Mouse (Mus musculus) adrenal gland, adult 8-10 months (tissue): ENCODE data around the gene Tpx2. TPM values are rescaled to one million over a fixed set of nuclear protein-coding genes. Genes with fewer than 3 reads are reported as not detected.

Experiments
- DNase-seq: peaks from one replicate; pipeline ENCODE4 v3.0.0; 2022
- total RNA-seq, 4 experiments: library from RNA; stranded (reverse); gene quantifications; 2 replicates each; pipeline ENCODE4 v1.2.4; 2022

The Tpx2 gene
- total RNA-seq, 4 experiments from 2014 or later, result 1.9 to 2.1 (median 1.9) TPM

DNA sequence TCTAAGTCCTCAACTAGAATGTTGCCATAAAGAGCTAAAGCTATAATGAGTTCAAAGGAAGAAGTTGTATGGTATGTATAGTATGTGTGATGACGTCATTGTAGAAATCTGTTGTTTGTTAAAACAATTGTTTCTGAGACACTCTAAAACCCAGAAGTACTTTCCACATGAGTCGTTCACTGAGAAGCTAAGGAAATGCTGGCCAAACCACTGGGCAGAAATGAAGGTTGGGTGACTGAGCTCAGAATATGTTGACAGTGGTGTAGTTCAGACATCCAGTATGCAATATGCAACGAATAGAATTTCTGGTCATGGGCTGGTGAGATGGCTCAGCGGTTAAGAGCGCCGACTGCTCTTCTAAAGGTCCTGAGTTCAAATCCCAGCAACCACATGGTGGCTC, 15.6 kb downstream of the Tpx2 start:
- no peak for DNase-seq

DNA sequence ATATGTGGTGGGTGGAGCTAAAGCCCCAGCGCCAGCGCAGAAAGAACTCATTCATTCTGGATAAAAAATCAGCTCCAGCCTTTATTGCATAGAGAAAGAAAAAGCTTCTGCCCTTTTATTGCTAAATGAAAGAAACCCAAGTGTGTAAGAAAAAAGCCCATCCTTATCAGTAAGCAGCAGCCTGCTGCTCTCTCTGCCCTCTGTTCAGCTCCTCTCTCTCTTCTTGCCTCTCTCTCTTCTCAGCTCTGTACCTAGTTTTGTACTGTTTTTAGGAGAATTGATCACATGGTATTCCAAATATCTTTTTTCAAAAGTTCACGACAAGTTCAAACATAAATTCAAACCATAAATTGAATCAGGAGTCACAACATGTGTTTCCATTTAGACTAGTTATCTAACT, 30.5 kb downstream of the Tpx2 start:
- no peak for DNase-seq

DNA sequence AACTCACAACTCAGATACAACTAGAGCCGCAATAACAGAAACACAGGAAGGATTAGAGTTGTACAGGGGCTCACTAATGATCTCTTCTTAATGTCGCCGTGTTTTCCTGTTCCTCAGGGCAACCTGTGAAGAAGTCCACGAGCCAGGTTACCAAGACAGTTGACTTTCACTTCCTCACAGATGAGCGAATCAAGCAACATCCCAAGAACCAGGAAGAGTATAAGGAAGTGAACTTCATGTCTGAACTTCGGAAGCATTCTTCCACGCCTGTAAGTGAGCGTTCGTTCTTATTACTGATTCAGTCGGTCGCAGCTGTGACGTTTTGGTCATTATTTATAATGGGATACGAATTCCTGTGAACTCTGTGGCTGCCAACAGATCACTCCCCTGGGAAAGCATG, 33.1 kb downstream of the Tpx2 start:
- DNase-seq, result no peak

DNA sequence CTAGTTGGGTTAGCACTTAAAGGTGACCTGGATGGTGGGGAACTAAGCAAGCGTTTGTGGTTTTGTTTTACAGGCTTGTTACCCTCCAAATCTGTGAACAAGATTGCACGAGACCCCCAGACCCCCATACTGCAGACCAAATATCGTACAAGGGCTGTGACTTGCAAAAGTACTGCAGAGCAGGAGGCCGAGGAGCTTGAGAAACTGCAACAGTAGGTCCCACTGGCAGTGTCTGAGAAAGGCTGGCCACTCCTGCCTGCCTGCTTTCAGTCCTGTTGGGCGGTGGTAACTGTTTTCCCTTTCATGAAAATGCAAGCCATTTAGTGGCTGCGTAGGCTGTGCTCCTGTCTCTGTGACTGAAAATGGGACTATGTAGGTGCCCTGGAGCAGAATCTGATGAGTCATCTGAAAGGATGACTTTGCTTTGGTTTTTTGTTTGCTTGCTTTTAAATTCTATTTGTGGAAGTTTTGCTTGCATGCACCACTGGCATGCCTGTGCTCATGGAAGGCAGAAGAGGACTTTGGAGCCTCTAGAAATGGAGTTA, 36.4 kb downstream of the Tpx2 start:
- DNase-seq, result no peak

DNA sequence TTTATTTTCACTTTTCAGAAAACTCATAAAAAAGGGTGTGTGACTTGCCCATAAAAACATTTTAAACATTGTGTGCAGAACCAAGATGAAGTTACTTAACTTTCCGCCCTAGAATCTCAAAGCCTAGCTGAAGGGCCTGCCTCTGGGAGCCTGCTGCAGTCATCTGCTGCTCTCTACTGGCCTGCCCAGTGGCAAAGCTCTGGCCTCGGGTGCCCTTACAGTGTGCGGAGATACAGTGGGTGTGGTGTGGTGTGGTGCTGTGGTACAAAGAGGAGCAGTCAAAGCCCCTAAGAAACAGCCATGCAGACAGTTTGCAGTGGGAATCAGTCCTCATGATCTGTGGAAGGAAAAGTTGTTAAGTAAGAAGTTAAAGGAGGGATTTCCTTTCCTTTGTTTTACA, 39.5 kb downstream of the Tpx2 start:
- no peak for DNase-seq

DNA sequence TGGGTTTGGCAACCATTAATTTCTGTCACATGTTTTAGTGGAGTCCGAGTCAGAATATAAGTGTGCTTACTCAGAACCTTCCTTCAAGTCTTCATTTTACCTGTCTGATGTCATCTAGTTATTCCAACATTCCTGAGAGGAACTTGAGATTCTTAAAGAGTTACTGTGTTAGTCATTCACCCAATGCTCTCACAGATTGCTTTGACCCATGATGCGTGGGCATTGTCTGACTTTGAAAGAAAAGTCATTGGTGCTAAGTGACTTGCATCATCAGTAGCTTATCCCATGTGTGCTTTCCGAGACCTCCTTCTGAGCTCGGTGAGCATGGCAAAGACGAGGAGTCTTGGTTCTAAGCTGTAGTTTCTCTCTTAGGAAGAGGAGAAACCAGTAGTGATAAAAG, 41.0 kb downstream of the Tpx2 start:
- DNase-seq, result no peak

DNA sequence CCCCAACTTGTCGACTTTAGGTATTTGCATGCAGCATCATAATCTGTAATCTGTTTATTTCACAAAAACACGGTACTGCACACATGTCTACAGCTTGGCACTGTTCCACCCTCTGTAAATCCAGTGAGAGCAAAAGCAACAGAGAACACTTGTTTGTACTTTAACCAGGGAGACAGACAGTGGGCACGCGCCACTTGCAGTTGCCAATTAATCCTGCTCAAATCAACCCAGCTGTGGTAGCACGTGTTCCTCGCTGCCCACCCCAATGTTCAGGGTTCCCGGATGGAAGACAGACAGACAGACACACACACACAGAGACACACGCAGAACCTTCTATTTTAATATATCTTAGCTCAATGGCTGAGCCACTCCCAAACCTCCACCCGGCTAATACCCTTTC, 48.1 kb downstream of the Tpx2 start:
- DNase-seq, result no peak

DNA sequence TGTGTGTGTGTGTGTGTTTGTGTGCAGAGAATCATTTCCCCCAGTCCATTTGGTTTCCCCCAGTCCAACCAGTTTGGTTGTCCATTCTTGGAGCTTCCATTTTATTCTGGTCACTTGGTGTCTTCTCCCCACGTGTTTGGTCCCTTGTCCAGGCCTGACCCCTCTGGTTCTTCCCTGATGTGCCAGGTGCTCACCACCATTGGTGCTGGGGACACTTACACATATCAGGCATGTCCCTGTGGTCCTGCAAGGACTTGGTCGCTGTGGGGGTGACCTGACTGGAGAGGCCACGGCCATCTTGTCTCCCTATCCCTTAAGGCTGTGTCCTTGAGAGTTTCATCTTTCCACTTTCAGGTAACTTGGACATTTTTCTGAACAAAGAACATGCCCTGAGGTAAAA, 49.2 kb downstream of the Tpx2 start:
- no peak for DNase-seq

DNA sequence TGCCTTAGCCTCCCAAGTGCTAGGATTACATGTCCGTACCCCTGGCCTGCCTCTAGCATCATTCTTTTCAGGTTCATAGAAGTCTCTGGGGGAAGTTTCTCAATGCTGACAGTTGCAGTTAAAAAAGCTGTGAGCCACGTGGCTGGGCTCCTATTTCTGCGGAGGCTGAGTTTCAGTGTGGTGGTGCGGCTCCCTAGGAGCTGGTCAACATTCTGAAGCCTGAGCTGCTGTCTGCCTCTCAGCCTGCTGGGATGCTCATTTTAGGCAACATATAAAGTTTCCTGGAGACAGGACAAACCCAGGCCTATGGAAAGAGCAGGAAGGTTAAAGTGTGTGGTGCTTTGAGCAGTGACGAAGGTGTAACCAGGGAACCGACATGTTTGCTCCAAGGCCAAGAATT, 51.2 kb downstream of the Tpx2 start:
- no peak for DNase-seq

DNA sequence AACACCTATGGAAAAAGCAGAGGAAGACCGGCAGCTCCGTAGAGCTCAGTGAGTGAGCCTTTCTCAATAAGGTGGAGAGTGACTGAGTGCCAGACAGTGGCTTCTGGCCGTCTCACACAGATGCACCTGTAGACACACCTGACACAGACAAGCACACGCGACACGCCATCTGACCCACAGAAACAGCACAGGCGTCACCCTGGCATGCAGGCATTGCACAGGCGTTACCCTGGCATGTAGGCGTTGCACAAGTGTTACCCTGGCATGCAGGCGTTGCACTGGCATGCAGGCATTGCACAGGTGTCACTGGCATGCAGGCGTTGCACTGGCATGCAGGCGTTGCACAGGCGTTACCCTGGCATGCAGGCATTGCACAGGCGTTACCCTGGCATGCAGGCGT, 53.5 kb downstream of the Tpx2 start:
- no peak for DNase-seq

DNA sequence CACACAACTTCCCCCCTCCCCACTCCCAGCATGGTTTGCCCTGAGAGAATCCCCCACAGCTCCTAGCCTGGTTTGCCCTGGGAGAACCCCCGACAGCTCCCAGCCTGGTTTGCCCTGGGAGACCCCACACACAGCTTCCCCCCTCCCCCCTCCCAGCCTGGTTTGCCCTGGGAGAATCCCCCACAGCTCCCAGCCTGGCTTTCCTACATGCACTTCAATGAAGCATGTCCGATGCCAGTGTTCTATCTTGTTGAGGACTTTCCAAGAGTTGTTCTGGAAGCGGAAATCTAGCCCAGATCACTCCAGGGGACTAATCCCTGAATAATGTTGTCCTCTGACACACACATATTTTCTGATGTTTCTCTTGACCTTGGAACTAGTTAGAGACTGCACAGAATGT, 54.9 kb downstream of the Tpx2 start:
- no peak for DNase-seq

DNA sequence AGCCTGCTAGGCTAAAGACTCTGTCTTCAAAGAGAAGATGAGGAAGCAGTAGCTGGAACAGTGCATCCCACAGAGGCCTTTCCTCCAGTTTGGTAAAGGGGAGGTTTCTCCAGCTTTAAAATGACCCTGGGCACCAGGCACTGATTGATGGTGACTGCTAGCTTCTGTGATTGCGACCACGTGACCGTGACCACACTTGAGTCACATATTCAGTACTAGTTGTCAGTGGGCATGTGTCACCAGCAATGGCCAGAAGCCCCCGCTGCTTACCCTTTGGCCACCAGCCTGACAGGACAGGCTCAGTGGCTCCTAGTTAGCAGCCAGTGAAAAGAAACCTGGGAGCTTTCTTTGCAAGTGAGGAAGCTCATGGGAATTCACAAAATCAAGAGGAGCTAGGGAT, 55.8 kb downstream of the Tpx2 start:
- DNase-seq, result peak; percentile 83

DNA sequence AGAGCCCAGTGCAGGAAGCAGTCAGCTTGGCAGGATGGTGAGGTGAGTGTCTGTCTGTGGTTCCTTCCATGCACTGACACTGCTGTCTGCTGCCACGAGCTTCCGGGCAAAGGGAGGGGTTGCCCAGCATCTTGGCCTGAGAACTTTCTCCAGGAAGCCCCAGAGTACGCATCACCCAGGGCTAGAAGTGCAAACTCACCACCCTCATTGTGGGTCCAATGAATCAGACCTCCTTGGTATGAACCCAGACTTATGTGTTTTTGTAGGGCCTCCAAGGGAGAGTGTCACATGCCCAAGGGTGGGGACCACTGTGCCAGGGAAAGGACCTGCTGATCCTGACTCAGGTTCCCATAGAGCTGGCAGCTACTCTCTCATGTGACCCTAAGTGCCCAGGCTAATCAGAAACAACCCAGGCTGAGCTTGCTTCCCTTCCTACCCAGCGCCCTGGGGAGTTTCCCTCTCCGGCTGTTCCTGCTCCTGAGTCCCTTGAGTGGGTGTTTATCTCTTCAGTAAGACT, 56.4 kb downstream of the Tpx2 start:
- DNase-seq, result no peak

DNA sequence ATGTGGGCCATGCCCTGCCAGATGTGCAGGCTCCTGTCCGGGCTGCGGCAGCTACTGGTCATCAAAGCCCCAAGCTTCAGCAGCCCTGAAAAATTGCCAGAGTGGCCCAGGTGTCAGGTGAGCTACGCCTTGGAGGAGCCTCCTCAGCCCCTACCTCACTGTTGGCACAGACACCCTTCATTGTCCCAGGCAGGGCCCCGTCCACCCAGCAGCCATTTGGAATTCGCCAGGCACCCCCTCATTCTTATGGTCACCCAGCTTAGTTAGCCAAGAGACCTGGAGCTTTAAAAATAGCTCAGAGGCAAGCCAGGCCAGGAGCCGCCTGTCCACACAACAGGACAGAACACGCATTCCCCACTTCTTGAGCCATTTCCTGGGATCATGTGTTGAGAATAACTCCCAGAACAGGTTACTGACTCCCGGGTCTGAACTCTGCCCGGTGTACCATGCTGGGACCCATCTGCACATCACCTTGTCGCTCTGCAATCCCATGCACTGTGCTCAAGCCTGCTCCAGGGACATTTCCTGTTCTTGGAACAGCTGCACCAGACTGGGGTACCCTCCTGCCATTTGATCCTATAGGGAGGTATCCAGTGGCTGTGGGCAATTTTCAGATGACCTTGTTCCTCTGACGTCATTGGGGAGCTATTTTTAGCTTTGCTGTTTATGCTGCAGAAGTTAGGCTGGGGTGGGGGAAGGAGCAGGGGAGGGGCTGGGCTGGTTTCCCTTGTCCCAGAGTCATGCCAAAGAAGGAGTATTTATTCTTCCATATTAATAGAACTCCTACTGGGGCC, 57.5 kb downstream of the Tpx2 start:
- no peak for DNase-seq

DNA sequence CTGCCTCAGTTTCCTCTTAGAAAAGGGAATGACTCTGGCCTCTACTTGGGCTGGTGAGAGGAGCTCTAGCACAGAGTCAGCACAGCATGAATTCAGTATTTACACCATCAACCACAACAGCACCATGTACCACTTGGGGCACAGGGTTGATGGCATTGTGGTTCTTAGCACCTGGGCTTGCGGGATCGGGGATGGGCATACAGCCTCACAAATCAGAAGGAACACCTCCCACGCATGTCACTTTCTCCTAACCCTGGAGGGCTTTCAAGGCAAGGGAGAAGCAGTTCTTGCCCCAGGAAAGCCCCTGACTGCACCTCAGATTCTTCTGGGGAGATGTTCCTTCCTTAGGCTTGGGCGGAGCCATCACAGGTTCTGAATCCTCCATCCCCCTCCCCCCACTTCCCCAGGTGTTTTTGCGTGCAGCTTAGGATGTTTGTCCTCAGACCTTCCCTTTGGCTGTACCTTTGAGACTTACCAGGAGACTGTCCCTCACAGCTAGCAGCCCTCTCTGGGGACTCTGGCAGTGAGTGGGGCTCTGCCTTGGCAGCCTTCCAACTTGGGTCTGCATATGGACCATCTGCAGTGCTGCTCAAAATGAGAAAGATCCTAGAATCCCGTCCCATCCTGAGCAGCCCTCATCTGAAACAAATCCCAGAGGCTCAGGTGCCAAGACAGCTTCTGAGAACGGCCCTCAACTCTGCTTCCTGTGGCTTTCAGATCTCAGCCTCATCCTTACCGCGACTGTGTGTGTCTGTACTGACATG, 58.7 kb downstream of the Tpx2 start:
- no peak for DNase-seq

DNA sequence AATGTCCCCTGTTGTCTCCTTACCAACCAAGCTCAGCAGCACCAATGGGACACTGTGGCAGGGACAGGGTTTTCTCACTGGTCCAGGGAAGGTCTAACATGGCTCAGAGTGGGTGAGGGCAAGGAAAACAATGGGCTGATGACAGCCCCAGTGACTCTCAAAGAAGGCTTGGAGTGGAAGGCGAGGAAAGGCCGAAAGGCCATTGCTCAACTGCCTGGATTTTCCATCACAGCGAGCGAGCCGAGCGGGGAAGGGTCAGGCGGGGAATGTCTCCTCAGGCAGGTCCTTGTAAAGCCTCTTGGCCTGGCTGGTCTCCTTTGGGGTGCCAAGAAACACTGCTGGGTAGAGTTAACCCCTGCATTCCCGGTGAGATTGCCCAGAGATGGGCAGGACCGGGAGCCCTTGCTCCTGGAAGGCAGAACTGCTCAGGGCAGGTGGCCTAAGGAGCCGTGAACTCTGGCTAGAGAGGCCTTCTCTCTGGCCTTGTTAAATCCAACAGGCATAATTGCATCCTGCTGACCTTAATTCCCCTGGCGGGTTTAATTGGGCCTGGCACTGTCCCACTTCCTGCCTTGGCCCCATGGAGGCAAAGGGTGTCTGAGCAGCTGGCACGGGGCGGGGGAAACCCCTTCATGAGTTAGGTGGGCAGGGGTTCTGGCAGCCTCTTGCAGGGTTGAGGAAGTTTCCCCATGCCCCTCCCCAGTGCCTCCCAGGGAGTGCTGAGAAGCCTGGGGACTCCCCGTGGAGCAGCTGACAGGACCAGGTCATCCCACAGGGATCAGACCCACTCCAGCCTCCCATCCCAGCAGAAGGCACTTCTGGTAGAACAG, 59.6 kb downstream of the Tpx2 start:
- no peak for DNase-seq

DNA sequence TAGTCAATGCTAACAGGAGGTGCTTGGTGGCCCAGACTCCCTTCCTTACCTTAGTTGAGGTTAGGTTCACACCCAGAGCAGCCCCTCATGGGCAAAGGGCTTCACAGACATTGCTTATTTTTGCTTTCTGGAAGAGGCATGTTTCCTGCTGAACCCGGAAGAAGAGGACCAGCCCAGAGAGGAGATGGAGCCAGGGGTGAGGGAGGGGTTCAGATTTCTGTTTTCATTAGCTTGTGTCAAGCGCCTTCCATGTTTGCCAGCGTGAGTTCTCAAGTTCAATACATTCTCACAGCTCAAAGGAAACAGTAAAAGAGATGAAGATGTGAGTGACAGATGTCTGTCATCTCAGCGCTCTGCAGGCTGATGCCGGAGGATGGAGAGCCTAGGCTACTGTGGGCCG, 62.1 kb downstream of the Tpx2 start:
- no peak for DNase-seq

DNA sequence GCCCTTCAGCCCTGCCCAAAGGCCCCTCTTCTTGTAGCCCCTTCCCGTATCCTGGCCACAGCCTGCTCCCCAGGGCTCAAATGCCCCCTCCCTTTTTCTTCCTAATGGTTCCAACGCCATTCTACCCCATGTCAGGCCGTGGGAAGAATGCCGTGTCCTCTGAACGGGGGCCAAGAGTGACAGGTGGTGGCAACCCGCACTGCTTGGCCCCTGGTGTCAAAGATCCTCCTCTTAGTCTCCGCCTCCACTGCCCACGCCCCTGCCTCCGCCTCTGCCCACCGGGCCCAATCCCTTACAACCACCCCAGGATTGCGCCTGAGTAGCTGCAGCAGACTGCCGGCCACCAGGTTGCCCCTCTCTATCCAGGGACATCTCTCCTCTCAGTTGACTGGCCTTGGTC, 63.3 kb downstream of the Tpx2 start, which contains the start of gene Mylk2:
Gene Mylk2 (plus strand): TSS at position 322 of the 400 bp plus-strand sequence.
- DNase-seq, result no peak

DNA sequence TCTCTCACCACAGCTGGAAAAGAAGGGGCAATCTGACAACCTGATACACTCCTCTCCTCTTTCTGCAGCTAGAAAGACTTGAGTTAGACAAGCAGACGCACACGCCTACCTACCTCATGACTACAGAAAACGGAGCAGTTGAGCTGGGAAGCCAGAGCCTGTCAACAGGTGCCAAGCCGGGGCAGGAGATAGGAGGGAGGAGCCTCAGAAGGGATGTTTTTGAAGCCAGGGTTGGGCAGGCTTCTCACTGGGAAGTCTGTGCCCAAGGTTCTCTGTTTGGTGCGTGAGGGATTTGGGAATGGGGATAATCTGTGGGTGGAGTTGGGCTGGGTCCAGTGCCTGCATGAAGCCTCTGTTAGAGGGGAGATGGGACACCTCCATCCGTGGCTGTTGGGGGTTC, 63.7 kb downstream of the Tpx2 start:
- no peak for DNase-seq

DNA sequence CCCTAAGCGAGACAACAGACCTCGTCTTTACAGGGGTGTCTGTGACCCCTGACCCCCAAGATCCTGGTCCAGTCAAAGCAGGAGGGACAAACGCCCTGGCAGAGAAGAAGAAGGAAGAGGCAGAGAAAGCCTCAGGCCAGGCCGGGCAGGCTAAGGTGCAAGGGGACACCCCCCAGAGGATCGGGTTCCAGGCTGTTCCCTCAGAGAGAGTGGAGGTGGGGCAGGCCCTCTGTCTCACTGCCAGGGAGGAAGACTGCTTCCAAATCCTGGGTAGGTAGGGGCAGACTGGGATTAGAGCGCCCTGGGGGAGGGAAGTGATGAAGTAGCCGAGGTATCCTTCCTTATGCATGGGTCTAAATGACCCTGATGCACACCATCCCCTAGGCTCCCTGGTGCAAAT, 65.7 kb downstream of the Tpx2 start:
- no peak for DNase-seq

DNA sequence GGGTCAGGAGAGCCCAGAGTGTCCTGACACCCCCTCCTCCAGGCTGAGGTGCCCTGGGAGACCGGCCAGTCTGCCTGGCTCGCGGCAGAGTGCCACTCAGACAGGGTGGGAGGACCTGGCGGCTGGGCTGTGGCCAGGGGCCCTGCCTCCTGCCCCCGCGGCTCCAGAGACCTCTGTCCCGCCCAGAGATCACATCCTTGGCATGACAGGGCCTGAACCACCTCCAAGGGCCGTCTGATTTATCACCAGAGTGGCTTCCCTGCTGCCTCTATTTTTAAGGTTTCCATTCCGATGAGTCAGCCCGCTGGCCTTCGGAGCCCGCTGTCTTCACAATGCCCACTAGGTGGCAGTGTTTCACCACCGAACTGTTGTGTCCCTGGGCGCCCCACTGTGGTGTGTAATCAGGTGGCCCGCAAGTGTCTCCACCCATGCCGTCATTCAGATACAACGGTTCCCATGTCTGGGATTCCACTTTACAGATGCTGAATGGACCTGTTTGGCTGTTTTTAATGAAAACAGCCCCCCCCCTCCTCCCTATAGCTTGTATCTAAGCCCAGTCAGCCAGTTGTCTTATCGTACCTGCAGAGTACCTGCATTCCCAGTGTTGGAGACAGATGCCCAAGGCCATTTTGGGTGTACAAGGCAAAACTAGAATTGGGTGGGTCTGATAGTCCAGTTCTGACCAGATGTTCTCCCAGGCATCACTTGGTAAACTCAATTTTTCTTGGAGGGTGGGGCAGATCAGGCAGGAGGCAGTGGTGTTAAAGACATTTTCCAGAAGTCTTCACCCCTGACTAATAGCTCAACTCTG, 66.8 kb downstream of the Tpx2 start:
- DNase-seq, result peak; percentile 92

DNA sequence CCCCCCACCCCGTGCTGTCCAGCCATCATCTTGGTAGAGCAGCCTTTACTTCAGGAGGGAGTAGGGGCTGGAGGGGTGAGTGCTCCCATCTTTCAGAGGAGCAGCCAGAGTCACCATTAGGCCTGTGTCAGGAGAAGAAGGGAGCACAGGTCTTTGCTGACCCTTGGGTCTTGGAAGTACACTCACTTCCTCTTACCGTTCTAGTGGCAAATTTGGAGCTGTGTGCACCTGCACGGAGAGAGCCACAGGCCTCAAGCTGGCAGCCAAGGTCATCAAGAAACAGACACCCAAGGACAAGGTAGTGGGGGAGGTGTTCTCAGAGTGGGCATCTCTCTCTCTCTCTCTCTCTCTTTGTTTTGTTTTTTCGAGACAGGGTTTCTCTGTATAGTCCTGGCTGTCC, 67.7 kb downstream of the Tpx2 start:
- DNase-seq, result no peak
